Comparison of ENCODE assay signal across 24 mouse cellular contexts in the genomic region with DNA sequence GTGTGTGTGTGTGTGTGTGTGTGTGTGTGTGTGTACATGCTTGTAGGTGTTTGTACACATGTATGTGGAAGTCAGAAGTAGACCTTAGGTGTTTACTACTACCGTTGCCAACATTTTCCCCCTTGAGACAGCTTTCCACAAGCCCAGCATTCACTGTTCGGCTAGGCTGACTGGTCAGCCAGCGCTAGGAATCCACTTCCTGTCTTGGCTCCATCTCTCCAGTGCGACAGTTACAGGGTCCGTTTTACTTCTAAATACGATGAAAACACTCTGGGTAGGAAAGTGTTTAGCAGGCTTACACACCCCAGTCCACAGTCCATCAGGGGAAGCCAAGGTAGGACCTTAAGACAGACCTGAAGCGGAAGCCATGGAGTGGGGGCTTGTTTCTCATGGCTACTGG. TPM values are rescaled to one million over a fixed set of nuclear protein-coding genes. Genes with fewer than 3 reads are reported as not detected.
"Had no signal": no experiment of that assay in that cellular context is flagged by ENCODE, and none has a peak within 500 bp of the region (broad histone marks: within the 10 kb centered on the region; RNA-seq: fewer than 3 reads in every experiment).

No protein-coding gene starts in this region.

- H3K9ac ChIP-seq: lung, embryonic 15.5 days; midbrain, embryonic 12.5 days; neural tube, embryonic 13.5 days; neural tube, embryonic 15.5 days had no signal

- DNase-seq: lung, adult 18-20 months; lung, postnatal 4 days; midbrain, embryonic 14.5 days; retina, postnatal 1 day; right cerebral cortex, adult 18-20 months; right cerebral cortex, postnatal 25 days; right cerebral cortex, postnatal 4 days; spleen, adult 18-20 months; thymus, adult 18-20 months; thymus, postnatal 14 days; thymus, postnatal 36 days had no signal

- H3K27ac ChIP-seq: lung, embryonic 15.5 days; midbrain, embryonic 12.5 days; neural tube, embryonic 13.5 days; neural tube, embryonic 15.5 days had no signal

- H3K4me2 ChIP-seq: lung, embryonic 15.5 days; midbrain, embryonic 12.5 days; neural tube, embryonic 13.5 days; neural tube, embryonic 15.5 days had no signal

- ATAC-seq: lung, postnatal 0 days; midbrain, embryonic 16.5 days had no signal

- H3K4me3 ChIP-seq: lung, embryonic 15.5 days; midbrain, embryonic 10.5 days; midbrain, embryonic 12.5 days; myocyte; neural tube, embryonic 13.5 days; neural tube, embryonic 15.5 days had no signal

- H3K27me3 ChIP-seq: lung, embryonic 15.5 days; midbrain, embryonic 12.5 days; neural tube, embryonic 13.5 days; neural tube, embryonic 15.5 days had no signal

- H3K9me3 ChIP-seq: lung, embryonic 15.5 days; midbrain, embryonic 10.5 days; midbrain, embryonic 12.5 days; neural tube, embryonic 13.5 days; neural tube, embryonic 15.5 days had no signal

- H3K36me3 ChIP-seq: lung, embryonic 15.5 days; midbrain, embryonic 10.5 days; midbrain, embryonic 12.5 days; neural tube, embryonic 13.5 days; neural tube, embryonic 15.5 days had no signal

RNA-seq across cellular contexts. Expression of a gene that starts 41.3 kb away (rescaled TPM):
- polyA plus RNA-seq: liver, embryonic 16.5 days; midbrain, embryonic 12.5 days; small intestine, adult 2 months; stomach, embryonic 16.5 days had no signal

RNA-seq across cellular contexts. Expression of a gene that starts 45.3 kb away (rescaled TPM):
- polyA plus RNA-seq: liver, embryonic 16.5 days; lung, embryonic 15.5 days; midbrain, embryonic 12.5 days; small intestine, adult 2 months; stomach, embryonic 14.5 days; thymus, postnatal 0 days had no signal
